Mouse (Mus musculus) inflammation-experienced regulatory T-cells, adult 6 months (primary cell): ENCODE data around the gene Scgb1b20. TPM values are rescaled to one million over a fixed set of nuclear protein-coding genes. Genes with fewer than 3 reads are reported as not detected.
"Not testable (repeated sequence)": the region's sequence is repeated elsewhere in the genome, so short reads cannot be mapped to it uniquely, and the experiment has no call there.

Experiments used
- ATAC-seq: one replicate; pipeline ENCODE4 v1.8.0; 2017
- polyA plus RNA-seq, 3 experiments: library from polyadenylated mRNA; unstranded; fragments of 100-300 nt; shearing (Covaris generic); gene quantifications; one replicate each; pipeline ENCODE4 v1.2.1; 2017

Scgb1b20 gene
- not detected for polyA plus RNA-seq

- ATAC-seq: not testable (repeated sequence)
These were observed at the start of gene Scgb1b20 for GRCm38 (mm10) chr7:33372934-33373333. Scgb1b20 (plus strand) TSS chr7:33373234.

GRCm38 (mm10) chr7:33366222-33366621 is 6.8 kb upstream of the Scgb1b20 start, which contains the start of gene Scgb2b20:
Scgb2b20 (minus strand) TSS chr7:33366322.
- ATAC-seq: not testable (repeated sequence)

GRCm38 (mm10) chr7:33399749-33400148 is 26.7 kb downstream of the Scgb1b20 start:
- ATAC-seq: not testable (repeated sequence)

GRCm38 (mm10) chr7:33401650-33402049 is 28.6 kb downstream of the Scgb1b20 start:
- ATAC-seq: no peak

- ATAC-seq: not testable (repeated sequence)
These were observed 36.6 kb downstream of the Scgb1b20 start for GRCm38 (mm10) chr7:33409681-33410080.

Other genes with a start within 250 kb of the Scgb1b20 start
- not detected for gene Scgb2b18, start 199.4 kb upstream of the Scgb1b20 start, polyA plus RNA-seq
- gene Scgb1b18, start 187.7 kb upstream of the Scgb1b20 start, polyA plus RNA-seq: not detected
- not detected for gene Scgb2b19, start 92.9 kb upstream of the Scgb1b20 start, polyA plus RNA-seq
- gene Scgb1b19, start 85.9 kb upstream of the Scgb1b20 start, polyA plus RNA-seq: not detected
- gene Scgb2b20, start 6.9 kb upstream of the Scgb1b20 start, polyA plus RNA-seq: not detected
- not detected for gene Scgb2b21, start 147.2 kb downstream of the Scgb1b20 start, polyA plus RNA-seq